Mouse (Mus musculus) midbrain, embryonic 11.5 days (tissue): Measurements from ENCODE around the gene Insr. TPM values are rescaled to one million over a fixed set of nuclear protein-coding genes. Genes with fewer than 3 reads are reported as not detected.
"Not testable (repeated sequence)": the region's sequence is repeated elsewhere in the genome, so short reads cannot be mapped to it uniquely, and the experiment has no call there.

ENCODE experiments used
- ATAC-seq: fragments of 200-750 bp; cut with Nextera tagmentation; 2 replicates; pipeline ENCODE4 v1.8.0; 2017; ENCODE audit warnings: moderate TSS enrichment, moderate library complexity; ENCODE audit not compliant: low FRiP score
- DNase-seq: peaks from one replicate; pipeline ENCODE4 v3.0.0; 2015; ENCODE audit warnings: low spot score; ENCODE audit errors: missing footprints
- H3K27ac ChIP-seq: fragments of 300-500 bp; sonication (generic); 2 replicates; pipeline ENCODE4 v1.5.1; 2014; ENCODE audit warnings: low read depth, low read length
- H3K27me3 ChIP-seq: fragments of 300-500 bp; sonication (generic); 2 replicates; pipeline ENCODE4 v1.6.1; 2014; ENCODE audit warnings: mild to moderate bottlenecking, low read length, moderate library complexity, mixed read lengths; ENCODE audit not compliant: control insufficient read depth, insufficient read depth
- H3K36me3 ChIP-seq: fragments of 300-500 bp; sonication (generic); 2 replicates; pipeline ENCODE4 v1.6.1; 2014; ENCODE audit warnings: mild to moderate bottlenecking, low read length, moderate library complexity, mixed read lengths; ENCODE audit not compliant: control insufficient read depth, insufficient read depth
- H3K4me1 ChIP-seq: fragments of 300-500 bp; sonication (generic); 2 replicates; pipeline ENCODE4 v1.6.1; 2014; ENCODE audit warnings: low read length; ENCODE audit not compliant: control insufficient read depth, insufficient read depth
- H3K4me2 ChIP-seq: fragments of 300-500 bp; sonication (generic); 2 replicates; pipeline ENCODE4 v1.6.1; 2014; ENCODE audit warnings: mild to moderate bottlenecking, moderate library complexity
- H3K4me3 ChIP-seq: fragments of 300-500 bp; sonication (generic); 2 replicates; pipeline ENCODE4 v1.5.1; 2014; ENCODE audit warnings: low read depth, low read length
- H3K9ac ChIP-seq: fragments of 300-500 bp; sonication (generic); 2 replicates; pipeline ENCODE4 v1.6.1; 2014; ENCODE audit warnings: low read length
- H3K9me3 ChIP-seq: fragments of 300-500 bp; sonication (generic); 2 replicates; pipeline ENCODE4 v1.6.1; 2016; ENCODE audit warnings: low read length; ENCODE audit not compliant: control insufficient read depth
- WGBS: fragments of 180-500 bp; shearing (Covaris S2); extraction: QIAGEN DNeasy Blood & Tissue Kit; methylation state at CpG from one replicate; pipeline ENCODE4 v1.1.7; 2014; 5-methylcytosine and 5-hydroxymethylcytosine counted together
- microRNA-seq: library from miRNA; unstranded; fragments of <30 nt; microRNA quantifications from one replicate; pipeline ENCODE4, GENCODE M21; 2017
- polyA plus RNA-seq: library from polyadenylated mRNA; unstranded; fragments of >200 nt; fragmentation: Nextera tagmentation; extraction: Ambion mirVana; gene quantifications from 2 replicates; pipeline ENCODE4 v1.2.1, GENCODE M21; 2014

The Insr gene
- polyA plus RNA-seq, 1 experiment from 2014 or later: 31.5 TPM

GRCm38 (mm10) chr8:3100416-3100815, 179.0 kb downstream of the Insr start:
- not testable (repeated sequence) for H3K9ac ChIP-seq, H3K9me3 ChIP-seq
- WGBS: 84% methylated on average over 5 of the region's 5 CpGs

More at GRCm38 (mm10) chr8:3100416-3100815, 179.0 kb downstream of the Insr start:
- not testable (repeated sequence) for H3K27ac ChIP-seq, ATAC-seq, H3K27me3 ChIP-seq, H3K4me3 ChIP-seq, H3K36me3 ChIP-seq, H3K4me2 ChIP-seq, DNase-seq, H3K4me1 ChIP-seq

Small RNA genes within 50 kb of the gene (microRNA-seq; reads per million reads assigned to microRNA genes)
- gene Gm25775: not detected

Other genes with a start within 250 kb of the Insr start
- gene A430078G23Rik, start 73.8 kb upstream of the Insr start, polyA plus RNA-seq: not detected in 2 replicates
- 9.7 and 10.1 TPM in 2 replicates for gene Arhgef18, start 113.4 kb upstream of the Insr start, polyA plus RNA-seq
- 1.8 and 2.8 TPM in 2 replicates for gene Pex11g, start 188.1 kb upstream of the Insr start, polyA plus RNA-seq
- gene Tex45, start 191.2 kb upstream of the Insr start, polyA plus RNA-seq: 0.23 TPM in 1 of 2 replicates, not detected in the other
- 30.2 and 31.3 TPM in 2 replicates for gene Zfp358, start 213.5 kb upstream of the Insr start, polyA plus RNA-seq
- gene Mcoln1, start 220.8 kb upstream of the Insr start, polyA plus RNA-seq: 44.6 and 47.5 TPM in 2 replicates
- gene Pnpla6, start 235.8 kb upstream of the Insr start, polyA plus RNA-seq: 15.6 and 15.8 TPM in 2 replicates